In genomic region chr2:170287301-170287885, GRCm38 (mm10) we compare ENCODE assay signal across 7 mouse cellular contexts.
ATAC-seq and TF ChIP-seq lines count a peak whose summit lies in the region.

No protein-coding gene starts in this region.

- 0 out of 2 replicates have a peak, but pooled peaks have one; percentile 34 for ATAC-seq in embryonic facial prominence, embryonic 15.5 days (ENCODE audit: insufficient number of reproducible peaks, low FRiP score, low TSS enrichment, low read depth)
- ATAC-seq in heart, embryonic 13.5 days (ENCODE audit: extremely low read depth, insufficient number of reproducible peaks, low FRiP score, low TSS enrichment): no peak
- peak; percentile 47; the same call in 1 of the 2 replicates for ATAC-seq in kidney, embryonic 15.5 days (replicated peaks; ENCODE audit: low FRiP score)
- ATAC-seq in limb, embryonic 15.5 days (ENCODE audit: insufficient number of reproducible peaks, low FRiP score, low TSS enrichment, low read depth): no peak
- ATAC-seq in midbrain, embryonic 15.5 days (replicated peaks): peak; percentile 85

- peak overlapping the region; percentile 55 for H3K4me3 ChIP-seq in bone marrow macrophage, adult 2 months (ENCODE audit: insufficient read depth, low read length)
- peak overlapping the region; percentile 38 for H3K4me3 ChIP-seq in embryonic facial prominence, embryonic 15.5 days (replicated peaks)
- H3K4me3 ChIP-seq in heart, embryonic 13.5 days: peak overlapping the region; percentile 58
- H3K4me3 ChIP-seq in kidney, embryonic 15.5 days (replicated peaks): peak overlapping the region; percentile 47
- peak overlapping the region; percentile 41 for H3K4me3 ChIP-seq in limb, embryonic 15.5 days
- H3K4me3 ChIP-seq in midbrain, embryonic 15.5 days: peak overlapping the region; percentile 35
- peak overlapping the region; percentile 88 for H3K4me3 ChIP-seq in testis, adult 2 months (ENCODE audit: control insufficient read depth, low read depth, low read length)

- H3K4me1 ChIP-seq in bone marrow macrophage, adult 2 months (ENCODE audit: control insufficient read depth, insufficient read depth, low read length): peaks cover 3% of the 10 kb centered on the region; the same call in 1 of the 2 replicates
- peaks cover 35% of the 10 kb centered on the region for H3K4me1 ChIP-seq in embryonic facial prominence, embryonic 15.5 days
- peaks cover 44% of the 10 kb centered on the region for H3K4me1 ChIP-seq in heart, embryonic 13.5 days
- peaks cover 45% of the 10 kb centered on the region for H3K4me1 ChIP-seq in kidney, embryonic 15.5 days
- peaks cover 24% of the 10 kb centered on the region for H3K4me1 ChIP-seq in limb, embryonic 15.5 days
- H3K4me1 ChIP-seq in midbrain, embryonic 15.5 days: peaks cover 23% of the 10 kb centered on the region
- peaks cover 17% of the 10 kb centered on the region for H3K4me1 ChIP-seq in testis, adult 2 months (ENCODE audit: control insufficient read depth, insufficient read depth, low read length)

- H3K4me2 ChIP-seq in embryonic facial prominence, embryonic 15.5 days (replicated peaks): peak overlapping the region; percentile 87
- peak overlapping the region; percentile 95 for H3K4me2 ChIP-seq in heart, embryonic 13.5 days
- H3K4me2 ChIP-seq in kidney, embryonic 15.5 days: peak overlapping the region; percentile 89
- H3K4me2 ChIP-seq in limb, embryonic 15.5 days: peak overlapping the region; percentile 81
- H3K4me2 ChIP-seq in midbrain, embryonic 15.5 days: peak overlapping the region; percentile 56

- peak overlapping the region; percentile 2; the same call in 1 of the 2 replicates for H3K9ac ChIP-seq in embryonic facial prominence, embryonic 15.5 days
- H3K9ac ChIP-seq in heart, embryonic 13.5 days: peak overlapping the region; percentile 80
- H3K9ac ChIP-seq in kidney, embryonic 15.5 days: peak overlapping the region; percentile 52
- H3K9ac ChIP-seq in limb, embryonic 15.5 days: 0 out of 2 replicates have a peak overlapping the region, but pooled peaks have one; percentile 37
- peak overlapping the region; percentile 16 for H3K9ac ChIP-seq in midbrain, embryonic 15.5 days

- H3K9me3 ChIP-seq in embryonic facial prominence, embryonic 15.5 days (replicated peaks): no peaks in the 10 kb centered on the region
- H3K9me3 ChIP-seq in heart, embryonic 13.5 days: no peaks in the 10 kb centered on the region
- no peaks in the 10 kb centered on the region for H3K9me3 ChIP-seq in kidney, embryonic 15.5 days (replicated peaks)
- H3K9me3 ChIP-seq in limb, embryonic 15.5 days: no peaks in the 10 kb centered on the region
- no peaks in the 10 kb centered on the region for H3K9me3 ChIP-seq in midbrain, embryonic 15.5 days

- WGBS in embryonic facial prominence, embryonic 15.5 days: under 1% methylated on average over 27 of the region's 27 CpGs
- WGBS in heart, embryonic 13.5 days: under 1% methylated on average over 27 of the region's 27 CpGs
- WGBS in kidney, embryonic 15.5 days: under 1% methylated on average over 27 of the region's 27 CpGs
- WGBS in limb, embryonic 15.5 days: 2% methylated on average over 27 of the region's 27 CpGs
- WGBS in midbrain, embryonic 15.5 days: under 1% methylated on average over 27 of the region's 27 CpGs

- no peaks in the 10 kb centered on the region for H3K27me3 ChIP-seq in embryonic facial prominence, embryonic 15.5 days
- no peaks in the 10 kb centered on the region for H3K27me3 ChIP-seq in heart, embryonic 13.5 days (replicated peaks)
- no peaks in the 10 kb centered on the region for H3K27me3 ChIP-seq in kidney, embryonic 15.5 days
- 0 out of 2 replicates have a peak, but pooled peaks cover 8% of the 10 kb centered on the region for H3K27me3 ChIP-seq in limb, embryonic 15.5 days
- peaks cover 3% of the 10 kb centered on the region; the same call in 1 of the 2 replicates for H3K27me3 ChIP-seq in midbrain, embryonic 15.5 days (replicated peaks)
- no peaks in the 10 kb centered on the region for H3K27me3 ChIP-seq in testis, adult 2 months (ENCODE audit: control insufficient read depth, insufficient read depth, low read length)

- no peak overlapping the region for H3K27ac ChIP-seq in bone marrow macrophage, adult 2 months (ENCODE audit: insufficient read depth, low read depth, low read length)
- H3K27ac ChIP-seq in embryonic facial prominence, embryonic 15.5 days (replicated peaks): peak overlapping the region; percentile 79
- H3K27ac ChIP-seq in heart, embryonic 13.5 days (replicated peaks): peak overlapping the region; percentile 58
- peak overlapping the region; percentile 90 for H3K27ac ChIP-seq in kidney, embryonic 15.5 days
- peak overlapping the region; percentile 54 for H3K27ac ChIP-seq in limb, embryonic 15.5 days
- H3K27ac ChIP-seq in midbrain, embryonic 15.5 days: peak overlapping the region; percentile 70
- peak overlapping the region; percentile 87 for H3K27ac ChIP-seq in testis, adult 2 months (ENCODE audit: control insufficient read depth, insufficient read depth, low read depth, low read length)

- no peaks in the 10 kb centered on the region for H3K36me3 ChIP-seq in embryonic facial prominence, embryonic 15.5 days
- no peaks in the 10 kb centered on the region for H3K36me3 ChIP-seq in heart, embryonic 13.5 days
- no peaks in the 10 kb centered on the region for H3K36me3 ChIP-seq in kidney, embryonic 15.5 days
- no peaks in the 10 kb centered on the region for H3K36me3 ChIP-seq in limb, embryonic 15.5 days
- no peaks in the 10 kb centered on the region for H3K36me3 ChIP-seq in midbrain, embryonic 15.5 days (replicated peaks)
- no peaks in the 10 kb centered on the region for H3K36me3 ChIP-seq in testis, adult 2 months (ENCODE audit: control insufficient read depth, insufficient read depth, low read length)

- no peak for TF ChIP-seq CTCF in bone marrow macrophage, adult 2 months (IDR thresholded peaks at IDR 0.05; ENCODE audit: low read depth, low read length)
- no peak for TF ChIP-seq CTCF in testis, adult 2 months (IDR thresholded peaks at IDR 0.05; ENCODE audit: control insufficient read depth, insufficient read depth, insufficient replicate concordance, low read depth, low read length)

- TF ChIP-seq POLR2A in bone marrow macrophage, adult 2 months (IDR thresholded peaks at IDR 0.05; ENCODE audit: borderline replicate concordance, low read depth, low read length): no peak
- peak; percentile 19; the same call in 1 of the 2 replicates for TF ChIP-seq POLR2A in testis, adult 2 months (IDR thresholded peaks at IDR 0.05; ENCODE audit: control insufficient read depth, low read depth, low read length)

Comparison
In these comparisons a context has a peak if more than half of its experiments do, and no peak if none do; other contexts are left out.
1. H3K4me3 ChIP-seq: peak in every context shown above with its lines; median percentile 88 in testis, adult 2 months; 58 in heart, embryonic 13.5 days; 55 in bone marrow macrophage, adult 2 months; 47 in kidney, embryonic 15.5 days; 41 in limb, embryonic 15.5 days; 38 in embryonic facial prominence, embryonic 15.5 days; 35 in midbrain, embryonic 15.5 days.
2. ATAC-seq: peak in embryonic facial prominence, embryonic 15.5 days (single experiment), kidney, embryonic 15.5 days (single experiment) and midbrain, embryonic 15.5 days (single experiment); none in heart, embryonic 13.5 days (single experiment) and limb, embryonic 15.5 days (single experiment).
3. H3K9ac ChIP-seq: peak in every context shown above with its lines; median percentile 80 in heart, embryonic 13.5 days; 52 in kidney, embryonic 15.5 days; 37 in limb, embryonic 15.5 days; 16 in midbrain, embryonic 15.5 days; 2 in embryonic facial prominence, embryonic 15.5 days.
4. Peak in every context shown above with its lines, with median percentiles within 50 percentile points of each other: H3K4me2 ChIP-seq.